Mouse (Mus musculus) myocyte (in vitro differentiated cells): ENCODE results near the gene Slc35c1.

Experiments used
- E2F4 ChIP-seq: IDR thresholded peaks from one replicate; pipeline ENCODE4 v1.6.1; 2011; ENCODE audit warnings: mild to moderate bottlenecking, control low read depth, moderate library complexity; ENCODE audit not compliant: insufficient read depth
- MAX ChIP-seq: IDR thresholded peaks from one replicate; pipeline ENCODE4 v1.6.1; 2011; ENCODE audit warnings: low read depth, mild to moderate bottlenecking, control low read depth
- MYOD1 ChIP-seq, 3 experiments: IDR thresholded peaks; one replicate each; pipeline ENCODE4 v1.6.1; 2011; ENCODE audit warnings: control low read depth in 2 of 3, low read depth in 2 of 3, mild to moderate bottlenecking in 2 of 3, moderate library complexity in 1 of 3; ENCODE audit not compliant: insufficient read length in 2 of 3, control insufficient read depth in 1 of 3
- MYOG ChIP-seq, 3 experiments: IDR thresholded peaks; one replicate each; pipeline ENCODE4 v1.6.1; 2011; ENCODE audit warnings: control low read depth in 2 of 3, low read depth in 2 of 3, mild to moderate bottlenecking in 2 of 3; ENCODE audit not compliant: insufficient read length in 2 of 3, control insufficient read depth in 1 of 3, insufficient read depth in 1 of 3
- POLR2A ChIP-seq: IDR thresholded peaks from one replicate; pipeline ENCODE4 v1.6.1; 2011; ENCODE audit warnings: low read depth, mild to moderate bottlenecking, control low read depth, moderate library complexity; ENCODE audit not compliant: insufficient read length
- POLR2AphosphoS2 ChIP-seq: IDR thresholded peaks from one replicate; pipeline ENCODE4 v1.6.1; 2011; ENCODE audit warnings: low read depth, control low read depth; ENCODE audit not compliant: insufficient read length
- TCF12 ChIP-seq: IDR thresholded peaks from one replicate; pipeline ENCODE4 v1.6.1; 2011; ENCODE audit warnings: mild to moderate bottlenecking, control low read depth; ENCODE audit not compliant: poor library complexity, insufficient read depth, severe bottlenecking
- TCF3 ChIP-seq: IDR thresholded peaks from one replicate; pipeline ENCODE4 v1.6.1; 2011; ENCODE audit warnings: low read depth, control low read depth; ENCODE audit not compliant: insufficient read length
- USF1 ChIP-seq: IDR thresholded peaks from one replicate; pipeline ENCODE4 v1.6.1; 2011; ENCODE audit warnings: low read depth, mild to moderate bottlenecking, control low read depth, moderate library complexity

GRCm38 (mm10) chr2:92494956-92495355 is 34.6 kb upstream of the Slc35c1 start:
- no peak for TF ChIP-seq MYOD1 (IDR thresholded peaks at IDR 0.05; ENCODE audit: control insufficient read depth in 1 of 3, insufficient read length in 2 of 3, low read depth in 2 of 3)
- TF ChIP-seq POLR2AphosphoS2: no peak
- TF ChIP-seq POLR2A: no peak
- TF ChIP-seq E2F4: no peak
- TF ChIP-seq USF1: no peak
- no peak for TF ChIP-seq MYOG (IDR thresholded peaks at IDR 0.05; ENCODE audit: control insufficient read depth in 1 of 3, insufficient read depth in 1 of 3, insufficient read length in 2 of 3, low read depth in 2 of 3)
- no peak for TF ChIP-seq MAX
- no peak for TF ChIP-seq TCF12
- TF ChIP-seq TCF3: no peak
